Mouse (Mus musculus): ENCODE results near the gene Gm49380.

GRCm38 (mm10) chr9:44116182-44116581 lies 2.9 kb upstream of the Gm49380 start:
- TF ChIP-seq CTCF (IDR thresholded peaks at IDR 0.05; ENCODE audit: control insufficient read depth, insufficient read depth, insufficient read length) (no peak), MAX (IDR thresholded peaks at IDR 0.05) (no peak), MYOD1 (IDR thresholded peaks at IDR 0.05; ENCODE audit: control insufficient read depth, insufficient read length, low read depth) (no peak), USF1 (IDR thresholded peaks at IDR 0.05; ENCODE audit: low read depth) (no peak), MYOG (IDR thresholded peaks at IDR 0.05; ENCODE audit: control insufficient read depth, extremely low read depth, insufficient read length) (no peak), CEBPB (IDR thresholded peaks at IDR 0.05; ENCODE audit: low read depth) (no peak)

Data from C2C12 (cell line).